10 mouse cellular contexts compared by ENCODE assay signal in genomic region chr4:88872691-88873090, GRCm38 (mm10). TPM values are rescaled to one million over a fixed set of nuclear protein-coding genes. Genes with fewer than 3 reads are reported as not detected.
DNase-seq lines count a peak whose midpoint lies in the region; ATAC-seq and TF ChIP-seq lines count a peak whose summit lies in the region.
"Had no signal": no experiment of that assay in that cellular context is flagged by ENCODE, and none has a peak within 500 bp of the region (broad histone marks: within the 10 kb centered on the region; RNA-seq: fewer than 3 reads in every experiment).

No protein-coding gene starts in this region.

- H3K27me3 ChIP-seq in midbrain, postnatal 0 days (ENCODE audit: insufficient read depth, low read length), result no peaks in the 10 kb centered on the region
- H3K27me3 ChIP-seq in midbrain, embryonic 16.5 days (ENCODE audit: control insufficient read depth, insufficient read depth, low read depth, low read length), result no peaks in the 10 kb centered on the region; the same call in 1 of the 2 replicates
- peaks cover 7% of the 10 kb centered on the region; the same call in 1 of the 2 replicates for H3K27me3 ChIP-seq in kidney, embryonic 16.5 days (ENCODE audit: insufficient read depth, low read length)

- no peak overlapping the region for H3K4me2 ChIP-seq in midbrain, postnatal 0 days (ENCODE audit: low read depth, low read length, poor library complexity, severe bottlenecking)
- no peak overlapping the region for H3K4me2 ChIP-seq in midbrain, embryonic 16.5 days (ENCODE audit: low read length)
- no peak overlapping the region for H3K4me2 ChIP-seq in kidney, embryonic 16.5 days (replicated peaks; ENCODE audit: low read depth, low read length)
- H3K4me2 ChIP-seq: neural tube, embryonic 13.5 days had no signal

- 0% methylated on average over 2 of the region's 2 CpGs for WGBS in midbrain, postnatal 0 days
- 6% methylated on average over 2 of the region's 2 CpGs for WGBS in midbrain, embryonic 16.5 days
- 0% methylated on average over 2 of the region's 2 CpGs for WGBS in kidney, embryonic 16.5 days

- H3K9me3 ChIP-seq in midbrain, postnatal 0 days (ENCODE audit: low read length), result no peaks in the 10 kb centered on the region
- no peaks in the 10 kb centered on the region for H3K9me3 ChIP-seq in midbrain, embryonic 16.5 days (replicated peaks; ENCODE audit: control insufficient read depth, low read length, poor library complexity, severe bottlenecking)
- no peaks in the 10 kb centered on the region for H3K9me3 ChIP-seq in kidney, embryonic 16.5 days (ENCODE audit: low read length)
- H3K9me3 ChIP-seq: neural tube, embryonic 13.5 days had no signal

- peak; percentile 32 for DNase-seq in heart, adult 8-10 months (ENCODE audit: low spot score)
- no peak for DNase-seq in heart, adult 11 months
- peak; percentile 72 for DNase-seq in midbrain, postnatal 0 days (ENCODE audit: low spot score)
- peak; percentile 33 for DNase-seq in T-cell, adult 2 months (ENCODE audit: low spot score)
- DNase-seq in lung, postnatal 14 days, result peak; percentile 52
- DNase-seq in spleen, postnatal 10 days (ENCODE audit: low spot score in 2 of 2), result no peak

- no peak for ATAC-seq in midbrain, postnatal 0 days (ENCODE audit: low FRiP score)
- no peak for ATAC-seq in midbrain, embryonic 16.5 days
- no peak for ATAC-seq in kidney, embryonic 16.5 days (ENCODE audit: low FRiP score, low TSS enrichment)

- no peak overlapping the region for H3K9ac ChIP-seq in midbrain, postnatal 0 days (replicated peaks; ENCODE audit: low read length, poor library complexity, severe bottlenecking)
- H3K9ac ChIP-seq in midbrain, embryonic 16.5 days (ENCODE audit: low read depth, low read length), result no peak overlapping the region
- H3K9ac ChIP-seq in kidney, embryonic 16.5 days (replicated peaks; ENCODE audit: low read length), result no peak overlapping the region
- H3K9ac ChIP-seq: neural tube, embryonic 13.5 days had no signal

- H3K4me1 ChIP-seq in midbrain, postnatal 0 days (ENCODE audit: insufficient read depth, low read length), result no peaks in the 10 kb centered on the region
- H3K4me1 ChIP-seq in midbrain, embryonic 16.5 days (ENCODE audit: control insufficient read depth, insufficient read depth, low read length), result peaks cover 8% of the 10 kb centered on the region
- H3K4me1 ChIP-seq in kidney, embryonic 16.5 days (ENCODE audit: insufficient read depth, low read length), result peaks cover 6% of the 10 kb centered on the region; the same call in 1 of the 2 replicates

- TF ChIP-seq CTCF in midbrain, postnatal 0 days (IDR thresholded peaks at IDR 0.05), result peak; percentile 84

- H3K27ac ChIP-seq in midbrain, postnatal 0 days (ENCODE audit: low read depth, low read length), result no peak overlapping the region
- H3K27ac ChIP-seq in midbrain, embryonic 16.5 days (ENCODE audit: low read length), result no peak overlapping the region
- no peak overlapping the region for H3K27ac ChIP-seq in kidney, embryonic 16.5 days (ENCODE audit: low read length)
- H3K27ac ChIP-seq: neural tube, embryonic 13.5 days had no signal

- H3K4me3 ChIP-seq in midbrain, postnatal 0 days (ENCODE audit: low read depth, low read length), result no peak overlapping the region
- no peak overlapping the region for H3K4me3 ChIP-seq in midbrain, embryonic 16.5 days (ENCODE audit: low read depth, low read length)
- H3K4me3 ChIP-seq in kidney, embryonic 16.5 days (ENCODE audit: low read length), result no peak overlapping the region
- H3K4me3 ChIP-seq: neural tube, embryonic 13.5 days had no signal

- no peaks in the 10 kb centered on the region for H3K36me3 ChIP-seq in midbrain, postnatal 0 days (ENCODE audit: insufficient read depth, low read length)
- no peaks in the 10 kb centered on the region for H3K36me3 ChIP-seq in midbrain, embryonic 16.5 days (ENCODE audit: control insufficient read depth, insufficient read depth, low read length)
- H3K36me3 ChIP-seq in kidney, embryonic 16.5 days (ENCODE audit: insufficient read depth, low read length), result no peaks in the 10 kb centered on the region
- H3K36me3 ChIP-seq: neural tube, embryonic 13.5 days had no signal

RNA-seq across cellular contexts. Expression of gene Ifne, which starts 7.3 kb away (rescaled TPM):
- total RNA-seq in heart, adult 8-10 months (2022), result not detected
- not detected in 2 replicates for total RNA-seq in midbrain, postnatal 0 days (2014; rRNA removed)
- polyA plus RNA-seq in midbrain, postnatal 0 days (2015; fragmentation: Nextera tagmentation; extraction: Ambion mirVana), result not detected in 2 replicates
- not detected in 2 replicates for polyA plus RNA-seq in midbrain, embryonic 16.5 days (2015; fragmentation: Nextera tagmentation; extraction: Ambion mirVana)
- not detected in 2 replicates for polyA plus RNA-seq in kidney, embryonic 16.5 days (2015; fragmentation: Nextera tagmentation; extraction: Ambion mirVana)
- total RNA-seq: layer of hippocampus, postnatal 10 days had no signal
- polyA plus RNA-seq: neural tube, embryonic 13.5 days had no signal

RNA-seq across cellular contexts. Expression of gene Ifna1, which starts 22.8 kb away (rescaled TPM):
- not detected for total RNA-seq in heart, adult 8-10 months (2022)
- not detected in 2 replicates for total RNA-seq in midbrain, postnatal 0 days (2014; rRNA removed)
- not detected in 2 replicates for polyA plus RNA-seq in midbrain, postnatal 0 days (2015; fragmentation: Nextera tagmentation; extraction: Ambion mirVana)
- polyA plus RNA-seq in midbrain, embryonic 16.5 days (2015; fragmentation: Nextera tagmentation; extraction: Ambion mirVana), result not detected in 2 replicates
- polyA plus RNA-seq in kidney, embryonic 16.5 days (2015; fragmentation: Nextera tagmentation; extraction: Ambion mirVana), result not detected in 2 replicates
- total RNA-seq: layer of hippocampus, postnatal 10 days had no signal
- polyA plus RNA-seq: neural tube, embryonic 13.5 days had no signal

RNA-seq across cellular contexts. Expression of gene Ifna4, which starts 31.0 kb away (rescaled TPM):
- total RNA-seq in heart, adult 8-10 months (2022), result not detected
- not detected in 2 replicates for total RNA-seq in midbrain, postnatal 0 days (2014; rRNA removed)
- polyA plus RNA-seq in midbrain, postnatal 0 days (2015; fragmentation: Nextera tagmentation; extraction: Ambion mirVana), result not detected in 2 replicates
- polyA plus RNA-seq in midbrain, embryonic 16.5 days (2015; fragmentation: Nextera tagmentation; extraction: Ambion mirVana), result not detected in 2 replicates
- polyA plus RNA-seq in kidney, embryonic 16.5 days (2015; fragmentation: Nextera tagmentation; extraction: Ambion mirVana), result not detected in 2 replicates
- total RNA-seq: layer of hippocampus, postnatal 10 days had no signal
- polyA plus RNA-seq: neural tube, embryonic 13.5 days had no signal

RNA-seq across cellular contexts. Expression of gene Ifna5, which starts 37.4 kb away (rescaled TPM):
- total RNA-seq in heart, adult 8-10 months (2022), result not detected
- total RNA-seq in midbrain, postnatal 0 days (2014; rRNA removed), result not detected in 2 replicates
- not detected in 2 replicates for polyA plus RNA-seq in midbrain, postnatal 0 days (2015; fragmentation: Nextera tagmentation; extraction: Ambion mirVana)
- not detected in 2 replicates for polyA plus RNA-seq in midbrain, embryonic 16.5 days (2015; fragmentation: Nextera tagmentation; extraction: Ambion mirVana)
- polyA plus RNA-seq in kidney, embryonic 16.5 days (2015; fragmentation: Nextera tagmentation; extraction: Ambion mirVana), result not detected in 2 replicates
- total RNA-seq: layer of hippocampus, postnatal 10 days had no signal
- polyA plus RNA-seq: neural tube, embryonic 13.5 days had no signal

RNA-seq across cellular contexts. Expression of gene Ifna6, which starts 45.5 kb away (rescaled TPM):
- not detected for total RNA-seq in heart, adult 8-10 months (2022)
- not detected in 2 replicates for total RNA-seq in midbrain, postnatal 0 days (2014; rRNA removed)
- not detected in 2 replicates for polyA plus RNA-seq in midbrain, postnatal 0 days (2015; fragmentation: Nextera tagmentation; extraction: Ambion mirVana)
- not detected in 2 replicates for polyA plus RNA-seq in midbrain, embryonic 16.5 days (2015; fragmentation: Nextera tagmentation; extraction: Ambion mirVana)
- not detected in 2 replicates for polyA plus RNA-seq in kidney, embryonic 16.5 days (2015; fragmentation: Nextera tagmentation; extraction: Ambion mirVana)
- total RNA-seq: layer of hippocampus, postnatal 10 days had no signal
- polyA plus RNA-seq: neural tube, embryonic 13.5 days had no signal

Comparison
In these comparisons a context has a peak if more than half of its experiments do, and no peak if none do; other contexts are left out.
1. DNase-seq: peak in heart, adult 8-10 months (single experiment), midbrain, postnatal 0 days (single experiment), T-cell, adult 2 months (single experiment) and lung, postnatal 14 days (single experiment); none in heart, adult 11 months (single experiment) and spleen, postnatal 10 days (0 of 2).